ENCODE assay signal across 27 mouse cellular contexts in genomic region chrX:16288154-16288553, GRCm38 (mm10).
"Had no signal": no experiment of that assay in that cellular context is flagged by ENCODE, and none has a peak within 500 bp of the region (broad histone marks: within the 10 kb centered on the region; RNA-seq: fewer than 3 reads in every experiment).

No protein-coding gene starts in this region.

- H3K4me2 ChIP-seq: heart, embryonic 11.5 days; heart, embryonic 13.5 days; heart, embryonic 15.5 days; hindbrain, embryonic 13.5 days; hindbrain, embryonic 15.5 days; kidney, embryonic 15.5 days; limb, embryonic 12.5 days; liver, embryonic 11.5 days; liver, embryonic 13.5 days; liver, embryonic 15.5 days had no signal

- H3K27ac ChIP-seq: heart, adult 2 months; heart, embryonic 13.5 days; heart, embryonic 15.5 days; hindbrain, embryonic 13.5 days; hindbrain, embryonic 15.5 days; hindbrain, postnatal 0 days; kidney, embryonic 15.5 days; kidney, postnatal 0 days; layer of hippocampus, adult 2 months; limb, embryonic 10.5 days; limb, embryonic 12.5 days; liver, embryonic 13.5 days; liver, embryonic 15.5 days had no signal

- ATAC-seq: hindbrain, postnatal 0 days had no signal

- H3K9me3 ChIP-seq: heart, embryonic 13.5 days; heart, embryonic 15.5 days; hindbrain, embryonic 13.5 days; hindbrain, embryonic 15.5 days; kidney, embryonic 15.5 days; limb, embryonic 10.5 days; limb, embryonic 12.5 days; liver, embryonic 13.5 days; liver, embryonic 15.5 days had no signal

- H3K4me1 ChIP-seq: heart, embryonic 13.5 days; heart, embryonic 15.5 days; hindbrain, embryonic 13.5 days; hindbrain, embryonic 15.5 days; kidney, embryonic 15.5 days; limb, embryonic 10.5 days; limb, embryonic 12.5 days; liver, embryonic 13.5 days; liver, embryonic 15.5 days had no signal

- H3K9ac ChIP-seq: heart, embryonic 13.5 days; heart, embryonic 15.5 days; hindbrain, embryonic 13.5 days; hindbrain, embryonic 15.5 days; kidney, embryonic 15.5 days; limb, embryonic 12.5 days; liver, embryonic 13.5 days; liver, embryonic 15.5 days had no signal

- H3K27me3 ChIP-seq: heart, embryonic 13.5 days; heart, embryonic 15.5 days; hindbrain, embryonic 13.5 days; hindbrain, embryonic 15.5 days; kidney, embryonic 15.5 days; limb, embryonic 12.5 days; liver, embryonic 13.5 days; liver, embryonic 15.5 days had no signal

- H3K4me3 ChIP-seq: heart, adult 2 months; heart, embryonic 13.5 days; heart, embryonic 15.5 days; hindbrain, embryonic 13.5 days; hindbrain, embryonic 15.5 days; kidney, embryonic 15.5 days; layer of hippocampus, adult 2 months; limb, embryonic 10.5 days; limb, embryonic 12.5 days; liver, embryonic 13.5 days; liver, embryonic 15.5 days had no signal

- H3K36me3 ChIP-seq: heart, embryonic 13.5 days; heart, embryonic 15.5 days; hindbrain, embryonic 13.5 days; hindbrain, embryonic 15.5 days; kidney, embryonic 15.5 days; limb, embryonic 10.5 days; limb, embryonic 12.5 days; liver, embryonic 13.5 days; liver, embryonic 15.5 days had no signal

- DNase-seq: gastrocnemius, postnatal 14 days; gastrocnemius, postnatal 36 days; heart, adult 11 months; heart, adult 2 months; heart, postnatal 14 days; heart, postnatal 36 days; kidney, adult 11 months; kidney, adult 2 months; kidney, adult 9 months; kidney, postnatal 14 days; kidney, postnatal 36 days; layer of hippocampus, postnatal 36 days; liver; liver, embryonic 13.5 days had no signal
